Mouse (Mus musculus) liver, adult 2 months (tissue): ENCODE results near the gene Prrc2a.

Experiments
- CTCF ChIP-seq: fragments of 200-500 bp; IDR thresholded peaks from 2 replicates; pipeline ENCODE4 v1.5.1; 2011; ENCODE audit warnings: low read depth, low read length, control low read depth
- POLR2A ChIP-seq: fragments of 200-500 bp; IDR thresholded peaks from 2 replicates; pipeline ENCODE4 v1.6.1; 2011; ENCODE audit warnings: low read length, control low read depth; ENCODE audit not compliant: insufficient read depth; ENCODE audit errors: extremely low read depth

- TF ChIP-seq CTCF (no peak), POLR2A (no peak)
These were observed 40.7 kb upstream of the Prrc2a start for GRCm38 (mm10) chr17:35205380-35205769.
